Mouse (Mus musculus) liver, postnatal 0 days (tissue): Measurements from ENCODE around the gene Tcerg1l.

Experiments
- CTCF ChIP-seq: sonication (generic); IDR thresholded peaks from 2 replicates; pipeline ENCODE4 v1.5.1; 2016; ENCODE audit warnings: antibody characterized with exemption, low read depth
- EP300 ChIP-seq: IDR thresholded peaks from 2 replicates; pipeline ENCODE4 v1.6.1; 2016; ENCODE audit warnings: antibody characterized with exemption, low read depth, mild to moderate bottlenecking

GRCm38 (mm10) chr7:138248176-138248575 lies 149.4 kb downstream of the Tcerg1l start:
- peak; percentile 44 for TF ChIP-seq CTCF
- no peak for TF ChIP-seq EP300
